Mouse (Mus musculus): ENCODE data around the gene Zfp143. TPM values are rescaled to one million over a fixed set of nuclear protein-coding genes. Genes with fewer than 3 reads are reported as not detected.

Gene Zfp143
- total RNA-seq (2014; rRNA removed; ENCODE audit: low replicate concordance) (5.4 and 21.0 TPM in 2 replicates), polyA plus RNA-seq (2015; fragmentation: Nextera tagmentation; extraction: Ambion mirVana) (8.5 and 9.6 TPM in 2 replicates)

GRCm38 (mm10) chr7:110061199-110061751 is at the start of gene Zfp143:
Zfp143 (plus strand) TSS chr7:110061217.
- WGBS, result under 1% methylated on average over 34 of the region's 34 CpGs
- H3K36me3 ChIP-seq (replicated peaks; ENCODE audit: control insufficient read depth, insufficient read depth, low read length), result peaks cover 9% of the 10 kb centered on the region
- peaks cover 16% of the 10 kb centered on the region; the same call in 1 of the 2 replicates for H3K4me1 ChIP-seq (ENCODE audit: control insufficient read depth, insufficient read depth)
- peak; percentile 96 for ATAC-seq (ENCODE audit: insufficient read depth, low read depth)
- no peaks in the 10 kb centered on the region for H3K27me3 ChIP-seq (ENCODE audit: control insufficient read depth, insufficient read depth, low read length)
- H3K9me3 ChIP-seq (replicated peaks; ENCODE audit: control insufficient read depth, low read length), result no peaks in the 10 kb centered on the region
- peak within 1 kb of the TSS; percentile 100 for H3K27ac ChIP-seq (ENCODE audit: low read depth)
- peak; percentile 28; the same call in 1 of the 2 replicates for TF ChIP-seq EP300 (IDR thresholded peaks at IDR 0.05; ENCODE audit: low read depth)
- no peak for TF ChIP-seq CTCF (IDR thresholded peaks at IDR 0.05; ENCODE audit: low read depth)
- peak; percentile 100 for DNase-seq (ENCODE audit: low spot score)
- H3K9ac ChIP-seq (replicated peaks; ENCODE audit: low read depth, low read length), result peak within 1 kb of the TSS; percentile 91
- peak within 1 kb of the TSS; percentile 75 for H3K4me2 ChIP-seq (ENCODE audit: low read depth, low read length)
- peak within 1 kb of the TSS; percentile 70 for H3K4me3 ChIP-seq (ENCODE audit: low read depth, low read length)

- H3K9me3 ChIP-seq (replicated peaks; ENCODE audit: control insufficient read depth, low read length), result no peaks in the 10 kb centered on the region
- no peaks in the 10 kb centered on the region for H3K27me3 ChIP-seq (ENCODE audit: control insufficient read depth, insufficient read depth, low read length)
- H3K4me2 ChIP-seq (ENCODE audit: low read depth, low read length), result no peak overlapping the region
- H3K36me3 ChIP-seq (replicated peaks; ENCODE audit: control insufficient read depth, insufficient read depth, low read length), result no peaks in the 10 kb centered on the region
- H3K9ac ChIP-seq (replicated peaks; ENCODE audit: low read depth, low read length), result no peak overlapping the region
- no peak overlapping the region for H3K27ac ChIP-seq (ENCODE audit: low read depth)
- no peaks in the 10 kb centered on the region for H3K4me1 ChIP-seq (ENCODE audit: control insufficient read depth, insufficient read depth)
- 65% methylated on average over 1 of the region's 1 CpGs for WGBS
- H3K4me3 ChIP-seq (ENCODE audit: low read depth, low read length), result no peak overlapping the region
- ATAC-seq (ENCODE audit: insufficient read depth, low read depth), result no peak
- DNase-seq (ENCODE audit: low spot score), result no peak
- TF ChIP-seq EP300 (IDR thresholded peaks at IDR 0.05; ENCODE audit: low read depth) (no peak), CTCF (IDR thresholded peaks at IDR 0.05; ENCODE audit: low read depth) (no peak)
These were observed 49.6 kb upstream of the Zfp143 start for GRCm38 (mm10) chr7:110011417-110011816.

- ATAC-seq (ENCODE audit: insufficient read depth, low read depth) (no peak), DNase-seq (ENCODE audit: low spot score) (no peak)
- no peak overlapping the region for H3K27ac ChIP-seq (ENCODE audit: low read depth)
- no peaks in the 10 kb centered on the region for H3K4me1 ChIP-seq (ENCODE audit: control insufficient read depth, insufficient read depth)
- no peaks in the 10 kb centered on the region for H3K9me3 ChIP-seq (replicated peaks; ENCODE audit: control insufficient read depth, low read length)
- H3K4me3 ChIP-seq (ENCODE audit: low read depth, low read length), result no peak overlapping the region
- no peak overlapping the region for H3K9ac ChIP-seq (replicated peaks; ENCODE audit: low read depth, low read length)
- no peaks in the 10 kb centered on the region for H3K27me3 ChIP-seq (ENCODE audit: control insufficient read depth, insufficient read depth, low read length)
- no peak overlapping the region for H3K4me2 ChIP-seq (ENCODE audit: low read depth, low read length)
- no peaks in the 10 kb centered on the region for H3K36me3 ChIP-seq (replicated peaks; ENCODE audit: control insufficient read depth, insufficient read depth, low read length)
- no peak for TF ChIP-seq CTCF (IDR thresholded peaks at IDR 0.05; ENCODE audit: low read depth)
- WGBS, result 61% methylated on average over 5 of the region's 5 CpGs
These were observed 46.7 kb upstream of the Zfp143 start for GRCm38 (mm10) chr7:110014272-110014671.

- ATAC-seq (ENCODE audit: insufficient read depth, low read depth) (peak; percentile 98), DNase-seq (ENCODE audit: low spot score) (peak; percentile 94)
- under 1% methylated on average over 48 of the region's 48 CpGs for WGBS
- Histone ChIP-seq H3K4me1 (ENCODE audit: control insufficient read depth, insufficient read depth) (peaks cover 9% of the 10 kb centered on the region), H3K4me3 (ENCODE audit: low read depth, low read length) (peak within 1 kb of the TSS; percentile 72), H3K36me3 (replicated peaks; ENCODE audit: control insufficient read depth, insufficient read depth, low read length) (no peaks in the 10 kb centered on the region), H3K9me3 (replicated peaks; ENCODE audit: control insufficient read depth, low read length) (no peaks in the 10 kb centered on the region), H3K27me3 (ENCODE audit: control insufficient read depth, insufficient read depth, low read length) (no peaks in the 10 kb centered on the region), H3K4me2 (ENCODE audit: low read depth, low read length) (peak within 1 kb of the TSS; percentile 84), H3K27ac (ENCODE audit: low read depth) (peak within 1 kb of the TSS; percentile 90), H3K9ac (replicated peaks; ENCODE audit: low read depth, low read length) (peak within 1 kb of the TSS; percentile 88)
- TF ChIP-seq EP300 (IDR thresholded peaks at IDR 0.05; ENCODE audit: low read depth) (peak; percentile 42; the same call in 1 of the 2 replicates), CTCF (IDR thresholded peaks at IDR 0.05; ENCODE audit: low read depth) (no peak)
These were observed 42.8 kb upstream of the Zfp143 start, which contains the start of gene Ipo7 for GRCm38 (mm10) chr7:110018117-110018630. Ipo7 (plus strand) TSS chr7:110018274.

- H3K36me3 ChIP-seq (replicated peaks; ENCODE audit: control insufficient read depth, insufficient read depth, low read length), result no peaks in the 10 kb centered on the region
- H3K27ac ChIP-seq (ENCODE audit: low read depth), result peak overlapping the region; percentile 90
- H3K4me2 ChIP-seq (ENCODE audit: low read depth, low read length), result peak overlapping the region; percentile 84
- peak; percentile 24 for DNase-seq (ENCODE audit: low spot score)
- no peak for TF ChIP-seq EP300 (IDR thresholded peaks at IDR 0.05; ENCODE audit: low read depth)
- TF ChIP-seq CTCF (IDR thresholded peaks at IDR 0.05; ENCODE audit: low read depth), result no peak
- peak overlapping the region; percentile 72 for H3K4me3 ChIP-seq (ENCODE audit: low read depth, low read length)
- H3K4me1 ChIP-seq (ENCODE audit: control insufficient read depth, insufficient read depth), result peaks cover 9% of the 10 kb centered on the region
- H3K9me3 ChIP-seq (replicated peaks; ENCODE audit: control insufficient read depth, low read length), result no peaks in the 10 kb centered on the region
- peak overlapping the region; percentile 88 for H3K9ac ChIP-seq (replicated peaks; ENCODE audit: low read depth, low read length)
- peak; percentile 82 for ATAC-seq (ENCODE audit: insufficient read depth, low read depth)
- H3K27me3 ChIP-seq (ENCODE audit: control insufficient read depth, insufficient read depth, low read length), result no peaks in the 10 kb centered on the region
- WGBS, result under 1% methylated on average over 42 of the region's 42 CpGs
These were observed 42.2 kb upstream of the Zfp143 start for GRCm38 (mm10) chr7:110018631-110019482.

Data from heart, postnatal 0 days (tissue).